Mouse (Mus musculus): ENCODE results near the gene Vmn2r95.

- TF ChIP-seq POLR2A (IDR thresholded peaks at IDR 0.05; ENCODE audit: insufficient read depth, low read length) (no peak), CTCF (IDR thresholded peaks at IDR 0.05; ENCODE audit: low read depth, low read length) (no peak)
These were observed 56.0 kb downstream of the Vmn2r95 start for GRCm38 (mm10) chr17:18479885-18480284.
